Mouse (Mus musculus) fibroblast of lung, adult 2 months (primary cell): Measurements from ENCODE around the gene Atp8b5.

Source experiments
- DNase-seq: peaks from one replicate; pipeline ENCODE4 v3.0.0-alpha.2; 2011; ENCODE audit warnings: low read depth

Atp8b5 gene

DNA sequence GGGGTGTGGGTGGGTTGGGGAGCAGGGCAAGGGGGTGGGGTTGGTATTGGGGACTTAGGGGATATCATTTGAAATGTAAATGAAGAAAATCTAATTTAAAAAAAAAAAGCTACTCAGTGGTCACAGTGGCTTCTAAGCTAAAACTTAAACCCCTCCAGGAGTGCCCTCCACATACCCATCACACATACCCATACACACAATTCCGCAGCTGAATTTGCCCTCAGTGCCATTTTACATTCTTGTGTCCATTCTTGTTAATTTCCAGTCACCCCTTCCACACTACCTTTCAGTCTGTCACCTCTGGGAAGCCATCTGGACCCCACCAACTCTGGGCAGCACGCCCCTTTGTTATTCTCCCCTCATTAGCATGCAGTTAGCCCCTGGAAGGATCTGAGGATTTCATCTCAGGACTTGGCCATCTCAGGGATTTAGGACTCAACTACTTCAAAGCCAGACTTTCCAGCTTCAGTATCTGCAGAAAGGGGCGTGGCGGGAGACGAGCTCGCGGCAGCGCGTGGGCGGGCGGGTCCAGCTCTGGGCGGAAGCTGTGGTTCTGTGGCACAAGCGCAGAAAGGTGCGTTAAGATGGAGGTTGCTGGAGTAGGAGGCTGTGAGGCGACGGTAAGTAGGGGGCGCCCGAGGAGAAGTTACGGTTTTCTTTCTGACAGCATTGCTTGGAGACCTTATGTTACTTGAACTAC lies at the start of gene Atp8b5:
TSS of gene Atp8b5 (plus strand) at position 537 of the 700 bp plus-strand sequence.
- DNase-seq: peak; percentile 67

DNA sequence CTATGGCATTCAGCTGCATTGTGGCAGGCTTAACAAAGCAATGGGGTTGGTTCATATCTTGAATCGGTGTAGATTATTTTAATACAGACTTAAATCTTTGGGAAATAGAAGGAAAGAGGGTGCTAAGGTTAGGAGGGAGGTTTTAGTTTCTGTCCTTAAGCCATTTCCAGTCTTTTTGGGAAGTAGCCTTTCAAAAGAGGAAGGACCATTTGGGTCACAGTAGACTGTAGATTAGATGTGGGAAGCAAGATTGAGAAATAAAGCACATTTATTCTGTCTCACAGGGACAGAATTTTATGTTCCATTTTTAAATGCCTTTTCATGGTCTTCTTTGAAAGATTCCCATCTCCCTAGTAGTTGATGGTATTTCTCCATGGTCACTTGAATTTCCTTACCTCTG lies 49.0 kb upstream of the Atp8b5 start:
- no peak for DNase-seq

DNA sequence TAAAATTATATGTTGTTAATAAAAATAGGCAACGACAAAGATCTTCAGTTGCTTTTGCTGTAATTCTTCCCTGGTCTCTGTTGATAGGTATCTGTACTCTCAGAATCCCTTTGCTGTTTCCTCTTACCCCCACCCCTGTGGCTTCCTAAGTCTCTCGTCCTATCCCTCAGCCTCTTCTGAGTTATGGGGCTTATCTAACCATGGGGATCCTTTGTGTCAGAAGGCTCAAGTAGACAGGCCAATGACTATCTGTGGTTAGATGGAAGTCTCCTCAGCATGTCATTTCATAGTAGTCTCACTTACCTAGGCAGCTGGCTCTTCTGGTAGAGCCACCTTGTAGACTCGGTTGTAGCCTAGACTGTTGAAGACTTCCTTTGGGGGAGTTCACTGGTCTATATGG lies 35.1 kb upstream of the Atp8b5 start:
- no peak for DNase-seq

DNA sequence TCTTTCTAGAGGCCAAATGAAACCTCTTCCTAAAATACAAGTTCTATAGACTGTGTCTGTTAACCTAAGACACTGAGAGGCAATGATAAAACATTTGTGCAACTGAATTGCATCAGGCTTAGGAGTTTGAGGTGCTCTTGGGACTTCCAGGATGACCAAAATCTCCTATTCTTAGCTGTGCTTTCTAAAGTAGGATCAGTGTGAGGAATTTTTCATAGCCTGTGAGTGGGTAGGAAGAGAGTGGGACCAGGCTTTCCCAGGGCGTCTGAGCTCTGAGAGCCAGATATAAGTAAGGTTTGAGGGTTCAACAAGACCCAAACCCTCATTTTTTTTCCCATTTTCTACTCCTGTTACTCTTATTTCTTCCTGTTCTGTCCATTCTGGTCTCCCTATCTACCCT lies 34.0 kb upstream of the Atp8b5 start:
- DNase-seq: no peak

DNA sequence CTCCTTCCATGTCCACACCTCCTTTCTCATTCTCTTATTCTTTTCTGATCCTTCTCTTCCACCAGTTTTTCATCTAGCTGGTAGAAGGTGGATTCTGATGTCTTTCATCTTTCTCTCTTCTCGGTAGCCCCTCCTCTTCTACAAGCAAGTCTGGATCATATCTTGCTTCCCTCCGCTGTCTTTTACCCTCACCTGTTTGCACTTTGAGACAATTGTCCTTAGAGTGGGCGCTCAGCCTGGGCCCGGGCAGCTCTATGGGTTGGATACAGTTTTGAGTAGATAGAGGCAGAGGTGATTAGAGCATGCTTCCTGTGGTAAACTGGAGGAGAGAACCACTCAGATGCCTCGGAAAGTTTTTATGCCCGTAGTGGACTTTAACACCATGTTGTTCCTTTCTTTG lies 33.5 kb upstream of the Atp8b5 start:
- no peak for DNase-seq

DNA sequence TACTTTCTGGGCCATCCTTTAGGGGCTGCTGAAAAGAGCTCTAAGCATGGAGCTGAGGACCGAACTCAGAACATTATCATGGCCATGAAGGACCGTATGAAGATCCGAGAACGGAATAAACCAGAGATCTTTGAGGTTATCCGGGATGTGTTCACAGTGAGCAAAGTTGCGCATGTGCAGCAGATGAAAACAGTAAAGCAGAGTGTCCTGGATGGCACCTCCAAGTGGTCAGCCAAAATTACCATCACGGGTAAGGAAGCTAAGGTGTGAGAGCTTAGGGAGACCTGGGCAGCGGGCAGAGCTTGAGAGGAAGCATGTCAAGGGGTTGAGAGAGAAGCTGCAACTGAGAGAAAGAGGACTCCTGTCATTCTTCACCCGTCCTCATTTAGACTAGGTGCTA lies 30.1 kb upstream of the Atp8b5 start:
- no peak for DNase-seq

DNA sequence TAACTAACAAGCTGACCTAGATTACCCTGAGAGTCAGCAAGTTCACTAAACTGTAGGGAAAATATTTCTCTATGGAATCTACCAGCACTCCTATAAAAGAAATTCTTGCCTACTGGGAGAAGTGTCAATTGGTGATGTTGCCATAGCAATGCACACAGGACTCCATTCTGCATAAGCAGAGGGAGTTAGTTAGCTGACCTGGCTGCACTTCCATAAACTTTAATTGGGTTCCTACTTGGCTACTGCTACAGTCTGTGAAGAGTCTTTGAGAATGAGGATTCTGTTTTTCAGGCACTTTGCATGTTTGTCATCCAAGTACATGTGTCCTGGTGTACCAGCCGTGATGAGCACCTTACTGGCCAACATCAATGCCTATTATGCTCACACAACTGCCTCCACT lies 26.2 kb upstream of the Atp8b5 start:
- no peak for DNase-seq

DNA sequence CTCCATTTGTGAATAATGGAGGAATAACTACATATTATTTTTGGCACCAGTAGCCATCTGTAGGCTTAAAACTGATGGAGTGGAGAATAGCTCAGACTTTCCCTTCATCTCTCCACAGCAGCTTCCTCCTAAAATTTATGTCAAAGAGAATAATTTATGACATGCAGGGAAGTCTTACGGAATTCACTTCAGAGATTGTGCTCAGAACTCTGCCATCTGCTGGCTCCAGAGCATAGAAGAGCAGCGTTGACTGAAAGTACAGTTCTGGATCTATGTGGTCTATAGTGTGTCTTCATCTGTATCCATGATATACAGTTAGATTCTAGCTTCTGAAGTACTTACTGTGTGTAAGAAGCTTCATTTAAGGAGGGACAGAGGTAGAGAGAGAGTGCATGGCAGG lies 22.9 kb upstream of the Atp8b5 start:
- DNase-seq: no peak

DNA sequence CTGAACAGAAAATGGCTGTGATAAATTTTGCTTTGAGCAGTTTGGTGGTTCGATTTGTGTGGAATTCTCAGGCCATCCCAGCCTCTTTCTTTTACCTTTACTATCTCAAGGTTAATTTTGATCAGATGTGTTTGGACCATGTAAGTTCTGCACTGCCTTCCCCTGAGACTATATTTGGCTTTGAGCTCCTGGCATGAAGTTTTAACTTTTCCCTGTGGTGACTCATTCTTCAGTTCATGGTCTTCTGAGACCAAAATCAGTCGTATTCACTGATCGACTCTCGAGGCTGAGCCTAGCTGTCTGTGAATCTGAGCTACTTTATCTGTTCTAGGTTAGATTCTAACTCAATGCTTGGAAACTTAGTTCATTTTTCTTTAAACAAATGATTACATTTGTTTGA lies 21.2 kb upstream of the Atp8b5 start:
- no peak for DNase-seq

DNA sequence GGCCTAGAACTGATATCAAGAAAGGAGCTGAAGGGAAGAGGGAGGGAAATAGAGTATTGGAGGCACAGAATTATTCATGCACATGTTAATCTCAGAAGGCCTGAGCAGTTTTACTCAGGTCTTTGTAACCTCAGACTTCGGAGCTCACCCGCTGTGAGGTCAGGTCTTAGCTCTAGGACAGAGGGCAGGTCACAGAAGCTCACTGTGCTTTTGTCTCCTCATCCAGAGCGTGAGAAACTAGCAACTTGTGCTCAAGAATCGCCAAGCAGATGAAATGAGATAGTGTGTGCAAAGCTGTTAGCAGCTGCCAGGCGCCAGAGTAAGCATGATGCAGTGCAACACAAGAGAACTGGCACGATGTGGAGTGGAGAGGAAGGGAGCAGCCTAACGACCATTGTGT lies 18.9 kb upstream of the Atp8b5 start:
- no peak for DNase-seq

DNA sequence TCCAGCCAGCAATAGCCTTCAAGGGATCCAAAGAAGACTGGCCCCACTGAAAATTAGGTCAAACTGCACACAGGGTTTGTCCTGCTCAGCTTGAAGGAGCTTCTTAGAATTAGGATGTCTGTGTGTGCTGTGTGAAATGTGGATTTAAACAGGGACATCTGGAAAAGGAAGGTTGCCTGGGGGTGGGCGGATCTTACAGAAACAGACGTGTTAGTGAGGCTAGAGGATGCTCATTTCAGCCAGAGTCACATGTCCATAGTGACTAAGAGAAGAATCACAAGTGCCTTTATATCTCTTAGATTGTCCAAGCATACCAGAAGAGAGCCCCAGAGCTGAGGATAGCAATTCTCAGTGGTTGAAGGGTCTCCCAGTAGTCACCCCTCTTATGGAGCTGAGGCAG lies 18.1 kb upstream of the Atp8b5 start:
- no peak for DNase-seq

DNA sequence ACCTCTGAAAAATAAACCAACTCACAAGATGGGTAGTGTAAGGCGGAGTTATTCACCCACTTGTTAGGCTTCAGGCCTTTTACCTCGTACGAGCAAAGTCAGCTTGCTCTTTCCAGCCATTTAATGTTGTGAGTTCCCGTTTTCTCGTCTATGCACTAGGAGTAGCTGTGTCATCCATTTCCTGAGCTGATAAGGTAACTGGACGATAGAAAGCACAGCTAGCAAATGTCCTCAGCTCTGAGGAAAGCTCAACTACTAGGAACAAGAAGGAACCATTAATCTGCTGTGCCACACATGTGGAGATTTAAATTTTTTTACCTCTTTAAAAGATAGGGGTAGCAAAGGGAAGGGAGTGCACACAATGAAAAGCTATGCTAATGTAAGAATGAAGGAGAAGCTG lies 15.7 kb upstream of the Atp8b5 start:
- no peak for DNase-seq

DNA sequence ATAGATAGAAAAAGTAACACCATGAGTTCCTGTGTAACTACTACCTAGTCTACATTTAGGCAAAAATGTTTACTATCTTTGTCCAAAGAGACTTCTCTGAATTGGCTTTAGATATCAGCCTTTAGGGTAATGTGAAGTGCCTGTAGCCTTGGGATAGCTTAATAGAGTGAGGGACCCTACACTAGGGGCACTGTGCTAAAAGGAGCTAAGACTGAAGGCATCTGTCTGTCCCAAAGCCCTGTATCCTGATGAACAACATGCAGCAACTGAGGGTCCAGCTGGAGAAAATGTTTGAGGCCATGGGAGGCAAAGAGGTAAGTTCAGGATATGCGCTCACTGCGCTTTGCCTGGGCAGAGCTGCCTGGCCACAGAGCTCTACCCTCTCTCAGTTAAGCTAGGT lies 9.9 kb upstream of the Atp8b5 start:
- no peak for DNase-seq

DNA sequence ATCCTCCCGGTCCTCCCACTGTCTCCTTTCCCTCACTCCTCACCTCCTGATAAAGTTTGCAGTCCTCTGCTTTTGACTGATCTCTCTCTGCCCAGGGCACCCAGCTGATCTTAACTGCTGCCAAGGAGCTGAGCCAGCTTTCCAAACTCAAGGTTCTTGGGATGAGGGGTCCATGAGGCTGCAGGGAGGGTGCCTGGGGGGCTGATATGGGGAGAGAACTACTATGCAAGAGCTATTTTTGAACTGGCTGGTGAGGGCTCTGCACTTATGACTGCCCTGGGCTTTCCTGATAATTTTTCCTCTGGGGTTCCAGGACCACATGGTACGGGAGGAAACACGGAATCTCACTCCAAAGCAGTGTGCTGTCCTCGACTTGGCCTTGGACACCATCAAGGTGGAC lies 8.4 kb upstream of the Atp8b5 start:
- DNase-seq: no peak

DNA sequence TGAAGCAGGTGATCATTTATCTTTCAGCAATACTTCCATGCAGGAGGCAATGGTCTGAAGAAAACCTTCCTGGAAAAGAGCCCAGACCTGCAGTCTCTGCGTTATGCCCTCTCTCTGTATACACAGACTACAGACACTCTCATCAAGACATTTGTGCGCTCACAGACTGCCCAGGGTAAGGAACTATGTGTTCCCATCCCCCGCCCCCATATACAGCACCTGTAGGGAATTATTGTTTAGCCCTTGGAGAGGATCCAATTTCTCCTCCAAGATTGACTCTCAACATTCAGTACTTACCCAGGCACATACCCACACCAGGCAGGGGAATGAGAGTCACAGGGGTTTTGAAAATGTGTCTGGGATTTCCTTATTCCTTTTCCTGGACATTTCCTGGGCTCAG lies 7.5 kb upstream of the Atp8b5 start:
- no peak for DNase-seq

DNA sequence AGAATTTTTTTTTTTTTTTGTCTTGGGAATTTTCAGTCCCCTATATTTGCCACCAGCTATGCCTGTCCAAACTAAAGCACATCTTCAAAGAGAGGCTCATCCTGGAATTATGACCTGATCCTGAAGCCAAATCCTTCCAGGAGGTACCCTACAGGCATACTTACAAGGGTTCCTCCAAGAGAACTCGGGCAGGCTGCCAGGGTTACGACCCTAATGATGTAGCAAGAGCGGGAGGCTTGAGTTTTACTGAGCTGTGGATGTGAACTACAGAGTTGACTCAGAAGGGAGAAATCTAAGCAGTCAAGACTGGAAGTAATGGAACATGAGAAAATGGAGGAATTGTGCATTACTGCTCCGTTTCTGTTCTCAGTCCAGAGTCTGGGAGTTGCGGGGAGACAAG lies 6.9 kb upstream of the Atp8b5 start:
- DNase-seq: no peak

DNA sequence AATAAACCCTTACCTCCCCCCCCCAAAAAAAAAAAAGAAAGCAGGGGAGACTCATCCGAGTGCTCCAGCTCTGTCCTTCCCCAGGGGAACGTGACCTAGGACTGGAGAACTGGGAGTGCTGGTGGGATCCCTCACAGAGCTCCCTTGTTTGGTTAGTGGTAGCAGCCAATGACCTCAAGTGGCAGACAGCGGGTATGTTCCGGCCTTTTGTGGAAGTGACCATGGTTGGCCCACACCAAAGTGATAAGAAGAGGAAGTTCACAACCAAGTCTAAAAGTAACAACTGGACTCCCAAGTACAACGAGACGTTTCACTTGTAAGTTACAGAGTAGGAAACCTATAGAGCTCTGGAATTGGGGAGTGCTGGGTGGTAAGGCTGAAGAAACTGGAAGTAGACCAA lies 4.1 kb upstream of the Atp8b5 start:
- DNase-seq: no peak

DNA sequence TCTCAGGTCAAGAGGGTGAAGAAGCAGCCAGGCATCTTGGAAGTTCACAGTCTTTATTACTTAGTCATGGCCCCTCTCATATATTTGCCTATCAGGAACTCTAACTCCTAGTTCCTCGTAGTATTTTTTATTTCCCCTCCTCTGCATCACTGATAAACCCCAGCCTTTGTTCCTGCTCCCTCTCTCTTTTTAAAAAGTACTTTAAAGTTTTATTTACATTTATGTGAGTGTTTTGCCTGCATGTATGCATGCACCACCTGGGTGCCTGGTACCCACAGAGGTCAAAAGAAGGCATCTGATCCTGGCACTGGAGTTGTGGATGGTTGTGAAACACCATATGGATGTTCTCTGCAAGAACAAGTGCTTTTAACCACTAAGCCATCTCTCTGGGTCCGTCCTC lies 813 bp upstream of the Atp8b5 start:
- no peak for DNase-seq

DNA sequence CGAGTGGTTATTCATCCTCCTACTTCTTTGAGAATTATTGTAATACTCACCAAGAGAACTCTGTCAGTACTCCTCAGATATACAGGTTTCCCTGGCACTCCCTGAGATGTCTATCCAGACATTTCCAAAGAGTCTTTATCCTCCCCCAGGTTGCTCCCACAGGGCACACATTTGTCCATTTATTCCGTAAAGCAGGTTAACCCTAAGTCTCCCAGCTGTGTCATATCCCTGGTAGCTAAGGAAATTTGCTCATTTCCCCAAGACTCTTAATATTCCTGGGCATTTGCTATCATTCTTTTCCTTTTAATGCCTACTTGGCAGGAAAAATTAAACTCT lies 332 bp downstream of the Atp8b5 start:
- no peak for DNase-seq

DNA sequence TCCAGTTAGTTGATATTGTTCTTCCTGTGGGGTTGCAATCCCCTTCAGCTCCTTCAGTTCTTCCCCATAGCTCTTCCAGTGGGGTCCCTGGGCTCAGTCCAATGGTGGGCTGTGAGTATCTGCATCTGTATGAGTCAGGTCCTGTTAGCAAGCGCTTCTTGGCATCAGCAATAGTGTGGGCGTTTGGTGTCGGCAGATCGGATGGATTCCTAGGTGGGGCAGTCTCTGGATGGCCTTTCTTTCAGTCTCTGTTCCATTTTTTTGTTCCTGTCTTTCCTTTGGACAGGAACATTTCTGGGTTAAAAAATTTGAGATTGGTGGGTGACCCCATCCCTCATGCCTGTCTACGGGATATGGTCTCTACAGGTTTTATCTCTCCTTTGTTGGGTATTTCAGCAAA lies 18.5 kb downstream of the Atp8b5 start:
- no peak for DNase-seq

DNA sequence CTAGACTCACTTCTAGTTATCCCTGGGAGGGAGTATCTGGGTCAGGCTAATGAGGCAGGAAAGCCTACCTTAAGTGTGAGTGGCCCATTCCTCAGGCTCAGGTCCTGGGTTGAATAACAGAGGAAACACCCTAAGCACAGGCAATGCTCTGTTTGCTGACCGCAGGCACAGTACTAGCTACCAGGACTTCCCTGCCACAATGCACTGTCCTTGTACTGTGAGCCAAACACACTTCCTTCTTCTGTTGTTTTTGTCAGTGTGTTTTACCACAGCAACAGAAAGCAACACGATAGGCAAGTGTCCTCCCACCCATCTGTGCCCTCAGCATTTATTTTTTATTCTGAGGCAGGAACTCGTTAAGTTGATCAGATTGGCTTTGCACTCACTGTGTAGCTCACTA lies 20.3 kb downstream of the Atp8b5 start:
- DNase-seq: no peak

DNA sequence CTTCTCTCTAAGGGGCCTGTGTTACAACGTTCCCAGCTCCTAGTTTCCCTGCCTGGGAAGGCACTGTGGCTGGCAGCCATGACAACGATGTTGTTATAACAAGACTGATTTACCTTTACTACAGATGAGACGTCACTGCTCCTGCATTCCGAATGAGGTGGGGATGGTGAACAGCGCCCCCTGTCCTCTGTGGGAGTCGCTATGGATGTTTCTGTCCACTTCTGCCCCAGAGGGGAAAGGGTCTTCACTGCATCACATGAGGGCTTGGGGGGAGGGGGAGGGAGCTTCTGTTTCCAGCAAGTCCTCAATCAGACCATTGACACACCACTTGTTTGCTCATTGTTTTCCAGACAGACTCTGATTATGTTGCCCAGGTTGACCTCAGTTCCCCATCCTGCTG lies 27.0 kb downstream of the Atp8b5 start:
- DNase-seq: no peak

DNA sequence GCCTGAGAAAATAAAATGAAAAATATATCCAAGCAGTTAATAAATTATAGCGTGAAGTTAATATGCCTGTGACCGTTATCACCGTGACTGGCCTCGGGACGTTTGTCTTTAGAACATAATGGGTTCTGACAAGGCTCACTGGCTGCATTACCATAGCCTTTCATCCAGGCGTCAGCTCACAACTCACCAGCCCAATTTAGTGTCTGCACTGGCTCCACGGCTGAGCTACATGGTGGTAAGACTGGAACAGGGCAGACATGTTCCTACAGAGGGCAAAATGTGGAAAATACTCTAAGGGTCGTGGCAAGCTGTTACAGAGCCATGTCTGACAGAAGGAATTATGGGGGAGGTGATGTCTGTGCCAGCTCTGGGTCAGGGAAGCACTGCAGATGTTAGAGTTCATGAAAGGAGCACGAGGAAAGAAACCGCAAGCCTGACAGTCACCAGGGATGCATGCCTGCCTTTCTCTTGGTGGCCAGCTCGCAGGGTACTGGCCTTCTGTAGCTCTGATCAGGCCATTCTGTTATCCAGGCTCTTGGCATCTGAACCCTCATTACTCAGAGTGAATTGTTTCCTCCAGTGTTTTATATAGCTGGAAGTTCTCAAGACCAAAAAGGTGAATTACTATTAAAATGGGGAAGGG lies 42.9 kb downstream of the Atp8b5 start:
- no peak for DNase-seq

DNA sequence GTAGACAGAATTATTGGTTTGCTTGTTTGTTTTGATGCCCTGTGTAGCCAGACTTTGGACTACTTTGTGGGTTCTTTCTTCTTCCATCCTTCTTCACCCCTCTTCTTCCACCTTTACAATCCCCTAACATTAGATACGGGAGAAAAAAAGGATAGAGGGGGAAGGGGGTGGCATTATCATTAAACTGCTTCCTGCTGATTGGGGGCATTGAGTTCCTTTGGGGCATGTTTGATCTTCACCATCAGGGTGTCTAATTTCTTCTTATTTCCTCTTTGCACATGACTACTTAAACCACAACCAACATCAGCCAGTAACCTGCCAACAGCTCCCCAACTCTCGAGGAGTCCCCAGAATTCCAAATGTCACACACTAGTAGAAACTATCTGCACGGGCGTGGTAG lies 54.6 kb downstream of the Atp8b5 start:
- DNase-seq: no peak
